Mouse (Mus musculus) midbrain, embryonic 10.5 days (tissue): ENCODE measurements around the gene Ppp2r5e. TPM values are rescaled to one million over a fixed set of nuclear protein-coding genes. Genes with fewer than 3 reads are reported as not detected.
"Not testable (repeated sequence)": the region's sequence is repeated elsewhere in the genome, so short reads cannot be mapped to it uniquely, and the experiment has no call there.

Experiments used
- DNase-seq: peaks from one replicate; pipeline ENCODE4 v3.0.0-alpha.2; 2017; ENCODE audit warnings: low spot score
- H3K27ac ChIP-seq: fragments of 300-500 bp; sonication (generic); replicated peaks from 2 replicates; pipeline ENCODE4 v1.5.1; 2016; ENCODE audit warnings: mild to moderate bottlenecking
- H3K27me3 ChIP-seq: fragments of 300-500 bp; sonication (generic); 2 replicates; pipeline ENCODE4 v1.6.1; 2016; ENCODE audit warnings: low read depth, mild to moderate bottlenecking; ENCODE audit not compliant: poor library complexity, severe bottlenecking
- H3K36me3 ChIP-seq: fragments of 300-500 bp; sonication (generic); 2 replicates; pipeline ENCODE4 v1.6.1; 2016; ENCODE audit warnings: mild to moderate bottlenecking, moderate library complexity
- H3K4me1 ChIP-seq: fragments of 300-500 bp; sonication (generic); 2 replicates; pipeline ENCODE4 v1.6.1; 2016
- H3K4me3 ChIP-seq: fragments of 300-500 bp; sonication (generic); 2 replicates; pipeline ENCODE4 v1.5.1; 2016; ENCODE audit warnings: mild to moderate bottlenecking, moderate library complexity
- H3K9me3 ChIP-seq: fragments of 300-500 bp; sonication (generic); replicated peaks from 2 replicates; pipeline ENCODE4 v1.6.1; 2016; ENCODE audit warnings: mild to moderate bottlenecking
- WGBS: fragments of 180-500 bp; shearing (Covaris S2); methylation state at CpG from one replicate; pipeline ENCODE4 v1.1.7; 2016; 5-methylcytosine and 5-hydroxymethylcytosine counted together
- polyA plus RNA-seq: library from polyadenylated mRNA; unstranded; fragments of >200 nt; fragmentation: Nextera tagmentation; extraction: Ambion mirVana; gene quantifications from 2 replicates; pipeline ENCODE4 v1.2.1, GENCODE M21; 2016

Gene Ppp2r5e
- polyA plus RNA-seq, 1 experiment from 2014 or later = 15.0 TPM

DNA sequence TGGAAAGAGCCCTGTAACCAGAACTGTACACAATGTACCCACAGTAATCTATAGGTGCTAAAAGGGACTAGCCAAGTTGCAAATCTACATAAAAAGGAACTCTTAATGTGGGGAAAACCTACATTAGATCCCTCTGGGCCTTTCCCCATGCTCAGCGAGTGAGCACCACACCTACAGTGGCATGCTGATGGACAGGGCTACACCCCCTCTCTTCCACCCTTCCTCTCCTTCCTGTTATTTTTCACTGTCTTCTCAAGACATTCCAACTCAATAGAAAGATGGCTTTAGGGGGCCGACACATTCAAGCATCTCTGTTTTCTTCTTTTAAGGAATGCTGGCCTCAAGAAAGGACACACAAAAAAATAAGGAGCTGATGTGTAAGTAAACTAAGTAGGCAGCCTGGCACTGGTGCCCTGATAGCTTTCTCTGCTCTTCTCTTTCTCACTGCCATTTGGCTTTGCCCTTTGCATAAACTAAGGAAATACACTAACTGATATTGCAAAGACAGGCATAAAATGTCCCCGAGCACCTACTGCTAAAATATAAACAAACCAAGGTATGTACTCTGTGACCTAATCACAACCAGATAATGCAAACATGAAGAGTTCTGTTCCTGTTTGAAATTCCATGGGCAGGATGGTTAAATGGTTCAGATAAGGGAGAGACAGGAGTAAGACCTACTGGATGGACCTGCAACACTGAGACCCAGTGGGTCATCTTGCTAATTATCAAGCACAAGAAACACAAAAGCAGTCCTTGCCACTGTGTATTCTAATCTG is 103.3 kb downstream of the Ppp2r5e start:
- H3K9me3 ChIP-seq = no peaks in the 10 kb centered on the region
- no peak for DNase-seq
- 73% methylated on average over 3 of the region's 3 CpGs for WGBS
- H3K4me1 ChIP-seq = no peaks in the 10 kb centered on the region
- H3K27me3 ChIP-seq = no peaks in the 10 kb centered on the region
- H3K4me3 ChIP-seq = no peak overlapping the region
- H3K36me3 ChIP-seq = peaks cover 18% of the 10 kb centered on the region
- H3K27ac ChIP-seq = no peak overlapping the region

DNA sequence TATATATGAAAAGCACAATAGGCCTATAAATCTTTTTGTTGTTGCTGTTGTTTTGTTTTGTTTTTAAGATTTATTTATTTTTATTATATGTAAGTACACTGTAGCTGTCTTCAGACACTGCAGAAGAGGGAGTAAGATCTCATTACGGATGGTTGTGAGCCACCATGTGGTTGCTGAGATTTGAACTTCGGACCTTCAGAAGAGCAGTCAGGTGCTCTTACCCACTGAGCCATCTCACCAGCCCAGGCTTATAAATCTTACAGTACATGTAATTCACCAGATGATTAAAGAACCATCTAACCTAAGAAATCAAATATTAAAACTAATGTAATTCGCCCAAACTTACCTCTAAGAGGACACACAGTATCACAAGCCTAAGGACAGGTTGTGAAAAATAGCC is 103.9 kb downstream of the Ppp2r5e start:
- H3K4me1 ChIP-seq, H3K9me3 ChIP-seq, H3K27me3 ChIP-seq, H3K27ac ChIP-seq, H3K4me3 ChIP-seq, DNase-seq: not testable (repeated sequence)
- peaks cover 18% of the 10 kb centered on the region for H3K36me3 ChIP-seq
- WGBS = 94% methylated on average over 3 of the region's 3 CpGs

- Histone ChIP-seq H3K4me3 (no peak overlapping the region), H3K9me3 (no peaks in the 10 kb centered on the region), H3K4me1 (no peaks in the 10 kb centered on the region), H3K36me3 (peaks cover 14% of the 10 kb centered on the region), H3K27ac (no peak overlapping the region), H3K27me3 (no peaks in the 10 kb centered on the region)
- 90% methylated on average over 2 of the region's 2 CpGs for WGBS
- DNase-seq = no peak
Observed at GRCm38 (mm10) chr12:75487500-75487899, 108.5 kb downstream of the Ppp2r5e start.

DNA sequence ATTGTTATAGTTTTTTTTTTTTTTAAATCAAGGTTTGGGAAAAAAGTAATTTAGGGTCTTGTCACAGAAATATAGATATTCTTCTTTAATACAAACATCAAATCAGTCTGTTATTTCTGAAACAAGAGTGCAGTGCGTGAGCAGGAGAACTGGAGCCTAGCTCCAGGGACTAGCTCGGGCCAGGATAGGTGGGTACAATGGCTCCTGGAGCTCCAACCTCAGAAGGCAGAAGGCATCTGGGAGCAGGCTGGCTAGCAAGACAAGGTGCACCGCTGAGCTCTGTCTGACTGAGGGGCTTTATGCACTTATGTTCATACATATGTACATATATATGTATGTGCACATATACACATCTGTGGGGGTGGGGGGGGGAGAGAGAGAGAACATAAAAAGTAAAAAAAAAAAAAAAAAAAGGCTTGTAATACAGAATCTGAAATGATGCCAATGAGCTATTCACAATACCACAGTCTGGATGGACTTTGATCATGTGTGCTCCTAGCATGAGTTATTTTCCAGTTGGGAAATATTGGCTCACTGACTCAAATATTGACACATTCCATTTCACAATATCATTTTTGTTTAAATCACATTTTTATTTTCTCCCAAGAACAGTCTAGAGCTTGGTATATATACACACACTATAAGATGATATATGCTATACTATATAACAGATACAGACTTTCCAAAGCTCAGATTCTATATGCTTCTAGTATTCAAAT is 109.3 kb downstream of the Ppp2r5e start:
- no peak for DNase-seq

DNA sequence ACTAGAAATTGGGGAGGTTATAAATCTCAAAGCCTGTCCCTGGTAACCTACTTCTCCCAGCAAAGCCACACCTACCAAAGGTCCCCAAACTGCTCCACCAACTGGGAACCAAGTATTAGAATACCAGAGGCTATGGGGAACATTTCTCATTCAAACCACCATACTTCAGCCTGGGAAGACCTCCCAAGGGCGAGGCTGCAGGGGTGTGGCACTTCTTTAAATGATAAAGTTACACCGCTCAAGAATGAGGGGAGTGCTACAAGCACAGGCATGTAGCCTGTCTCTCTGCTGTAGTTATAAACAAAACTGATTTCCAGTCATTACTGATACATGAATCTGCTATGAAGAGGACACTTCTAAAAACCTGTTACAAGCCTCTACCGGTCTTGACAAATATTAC is 113.3 kb downstream of the Ppp2r5e start:
- WGBS = 91% methylated on average over 3 of the region's 3 CpGs
- Histone ChIP-seq H3K36me3 (peaks cover 27% of the 10 kb centered on the region), H3K27me3 (no peaks in the 10 kb centered on the region), H3K4me3 (no peak overlapping the region), H3K27ac (no peak overlapping the region), H3K4me1 (peaks cover 7% of the 10 kb centered on the region; the same call in 1 of the 2 replicates), H3K9me3 (no peaks in the 10 kb centered on the region)
- DNase-seq = no peak

More for the DNA sequence above, 109.3 kb downstream of the Ppp2r5e start:
- H3K27ac ChIP-seq = no peak overlapping the region
- H3K4me1 ChIP-seq = no peaks in the 10 kb centered on the region
- H3K36me3 ChIP-seq = peaks cover 18% of the 10 kb centered on the region
- H3K4me3 ChIP-seq = no peak overlapping the region
- WGBS = 94% methylated on average over 3 of the region's 3 CpGs
- H3K27me3 ChIP-seq = no peaks in the 10 kb centered on the region
- no peaks in the 10 kb centered on the region for H3K9me3 ChIP-seq

DNA sequence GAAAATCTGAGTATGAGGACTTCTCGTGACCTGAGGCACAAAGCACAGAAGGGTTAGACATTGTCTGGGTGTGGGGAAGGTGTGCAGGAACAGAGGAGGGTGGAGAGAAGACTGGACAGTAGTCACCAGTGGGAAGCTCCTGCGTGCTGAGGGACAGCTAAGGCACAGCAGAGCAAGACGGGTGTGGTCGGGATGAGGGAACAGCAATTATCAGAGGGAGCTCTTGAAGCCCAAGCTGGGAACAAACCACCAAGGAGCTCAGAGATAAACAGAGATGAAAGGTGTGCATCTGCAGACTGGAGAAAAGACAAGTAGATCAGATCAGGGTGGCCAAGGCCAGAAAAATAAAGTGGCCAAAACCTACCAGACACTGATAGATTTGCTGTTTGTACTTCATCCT is 114.0 kb downstream of the Ppp2r5e start:
- Histone ChIP-seq H3K27ac (no peak overlapping the region), H3K4me3 (no peak overlapping the region)
- WGBS = 93% methylated on average over 4 of the region's 4 CpGs

GRCm38 (mm10) chr12:75480031-75480430 is 116.0 kb downstream of the Ppp2r5e start:
- WGBS = 94% methylated on average over 8 of the region's 8 CpGs
- Histone ChIP-seq H3K9me3 (no peaks in the 10 kb centered on the region), H3K27ac (no peak overlapping the region), H3K4me3 (no peak overlapping the region), H3K4me1 (peaks cover 7% of the 10 kb centered on the region; the same call in 1 of the 2 replicates), H3K36me3 (peaks cover 37% of the 10 kb centered on the region), H3K27me3 (no peaks in the 10 kb centered on the region)
- DNase-seq = no peak

More for the DNA sequence above, 114.0 kb downstream of the Ppp2r5e start:
- no peaks in the 10 kb centered on the region for H3K9me3 ChIP-seq
- DNase-seq = no peak
- no peaks in the 10 kb centered on the region for H3K27me3 ChIP-seq
- peaks cover 34% of the 10 kb centered on the region for H3K36me3 ChIP-seq
- H3K4me1 ChIP-seq = peaks cover 7% of the 10 kb centered on the region; the same call in 1 of the 2 replicates

- H3K4me3 ChIP-seq = no peak overlapping the region
- peaks cover 7% of the 10 kb centered on the region; the same call in 1 of the 2 replicates for H3K4me1 ChIP-seq
- no peak overlapping the region for H3K27ac ChIP-seq
- peaks cover 37% of the 10 kb centered on the region for H3K36me3 ChIP-seq
- H3K9me3 ChIP-seq = no peaks in the 10 kb centered on the region
- no peaks in the 10 kb centered on the region for H3K27me3 ChIP-seq
- DNase-seq = no peak
- WGBS = 92% methylated on average over 8 of the region's 8 CpGs
Observed at GRCm38 (mm10) chr12:75479375-75479898, 116.6 kb downstream of the Ppp2r5e start.

DNA sequence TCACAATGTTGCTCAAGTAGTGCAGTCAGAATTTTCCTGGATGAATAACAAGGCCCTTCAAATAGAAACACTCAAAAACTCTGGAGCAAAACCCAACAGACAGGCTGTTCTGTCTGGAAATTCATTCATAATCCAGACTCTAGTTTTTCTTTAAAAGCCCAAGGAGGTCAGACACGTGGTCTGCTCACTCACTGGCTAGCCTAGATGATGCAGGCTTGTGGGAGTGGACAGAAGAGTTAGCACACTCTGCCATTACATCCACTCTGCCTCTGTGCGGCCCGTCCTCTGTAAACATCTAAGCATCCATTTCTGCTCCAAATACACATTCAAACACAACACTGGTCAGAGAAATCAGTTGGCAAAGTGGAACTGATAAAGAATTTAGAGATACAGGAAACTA is 117.4 kb downstream of the Ppp2r5e start:
- DNase-seq = no peak
- no peak overlapping the region for H3K27ac ChIP-seq
- 90% methylated on average over 3 of the region's 3 CpGs for WGBS
- H3K36me3 ChIP-seq = peaks cover 37% of the 10 kb centered on the region
- H3K4me1 ChIP-seq = peaks cover 7% of the 10 kb centered on the region; the same call in 1 of the 2 replicates
- H3K9me3 ChIP-seq = no peaks in the 10 kb centered on the region
- no peaks in the 10 kb centered on the region for H3K27me3 ChIP-seq
- no peak overlapping the region for H3K4me3 ChIP-seq

DNA sequence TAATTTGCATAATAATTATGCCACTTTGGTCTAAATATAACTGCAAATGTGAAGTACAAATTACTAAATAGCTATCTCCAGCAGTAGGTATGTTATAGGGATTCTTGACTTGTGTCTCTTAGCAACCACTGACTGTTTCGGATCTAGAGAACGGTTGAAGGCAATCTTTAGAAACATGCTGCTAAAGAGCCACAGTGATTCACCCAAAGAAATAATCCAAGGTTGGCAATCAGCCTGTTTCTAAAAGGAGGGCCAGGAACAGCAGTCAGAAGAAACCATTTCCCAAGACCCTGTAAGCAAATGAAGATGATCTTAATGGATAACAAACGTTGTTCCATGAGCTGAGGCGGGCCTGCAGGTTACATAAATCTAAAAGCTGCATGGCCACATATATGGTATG is 117.9 kb downstream of the Ppp2r5e start:
- H3K9me3 ChIP-seq = no peaks in the 10 kb centered on the region
- 72% methylated on average over 4 of the region's 4 CpGs for WGBS
- H3K4me1 ChIP-seq = peaks cover 7% of the 10 kb centered on the region; the same call in 1 of the 2 replicates
- DNase-seq = no peak
- no peak overlapping the region for H3K27ac ChIP-seq
- H3K36me3 ChIP-seq = peaks cover 37% of the 10 kb centered on the region
- H3K27me3 ChIP-seq = no peaks in the 10 kb centered on the region
- no peak overlapping the region for H3K4me3 ChIP-seq

DNA sequence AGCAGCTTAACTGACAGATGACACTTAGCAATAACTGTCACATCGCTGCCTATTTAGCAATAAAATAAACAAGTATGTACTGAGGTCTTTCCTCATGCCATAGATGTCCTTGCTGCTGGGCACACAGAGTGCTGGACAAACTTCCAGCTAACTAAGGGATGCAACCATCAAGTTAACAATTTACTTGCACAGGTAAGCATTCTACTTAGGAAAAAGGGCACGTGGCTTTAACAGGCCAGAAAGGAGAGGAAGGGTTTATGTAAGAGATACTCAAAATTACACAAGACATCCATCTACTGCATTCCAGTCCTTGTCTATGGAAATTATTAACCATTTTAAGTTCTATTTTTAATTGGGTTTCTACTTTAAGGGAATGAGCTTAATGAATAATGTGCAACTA is 123.0 kb downstream of the Ppp2r5e start:
- H3K9me3 ChIP-seq = no peaks in the 10 kb centered on the region
- DNase-seq = no peak
- WGBS = 97% methylated on average over 2 of the region's 2 CpGs

GRCm38 (mm10) chr12:75472107-75472506 is 123.9 kb downstream of the Ppp2r5e start:
- 83% methylated on average over 3 of the region's 3 CpGs for WGBS
- no peak overlapping the region for H3K27ac ChIP-seq
- peaks cover 27% of the 10 kb centered on the region for H3K36me3 ChIP-seq
- no peak for DNase-seq
- H3K4me3 ChIP-seq = no peak overlapping the region
- no peaks in the 10 kb centered on the region for H3K9me3 ChIP-seq
- H3K4me1 ChIP-seq = no peaks in the 10 kb centered on the region
- H3K27me3 ChIP-seq = no peaks in the 10 kb centered on the region

More for the DNA sequence above, 123.0 kb downstream of the Ppp2r5e start:
- Histone ChIP-seq H3K4me3 (no peak overlapping the region), H3K27ac (no peak overlapping the region), H3K36me3 (peaks cover 28% of the 10 kb centered on the region), H3K27me3 (no peaks in the 10 kb centered on the region), H3K4me1 (0 out of 2 replicates have a peak, but pooled peaks cover under 1% of the 10 kb centered on the region)

GRCm38 (mm10) chr12:75467814-75468213 is 128.2 kb downstream of the Ppp2r5e start:
- no peaks in the 10 kb centered on the region for H3K27me3 ChIP-seq
- H3K27ac ChIP-seq = no peak overlapping the region
- DNase-seq = no peak
- WGBS = 93% methylated on average over 6 of the region's 6 CpGs
- no peaks in the 10 kb centered on the region for H3K4me1 ChIP-seq
- H3K4me3 ChIP-seq = no peak overlapping the region
- H3K9me3 ChIP-seq = no peaks in the 10 kb centered on the region
- H3K36me3 ChIP-seq = peaks cover 66% of the 10 kb centered on the region
